Mouse (Mus musculus): Measurements from ENCODE around the gene H2-Ob. TPM values are rescaled to one million over a fixed set of nuclear protein-coding genes. Genes with fewer than 3 reads are reported as not detected.

H2-Ob gene
- total and polyA plus RNA-seq, 2 experiments from 2014 or later, result 0.13 to 0.42 TPM

- WGBS, result 83% methylated on average over 5 of the region's 5 CpGs
- Histone ChIP-seq H3K27me3 (ENCODE audit: insufficient read depth, low read length) (peaks cover 6% of the 10 kb centered on the region; the same call in 1 of the 2 replicates), H3K36me3 (ENCODE audit: insufficient read depth, low read length) (no peaks in the 10 kb centered on the region), H3K9ac (replicated peaks; ENCODE audit: low read length) (no peak overlapping the region), H3K27ac (no peak overlapping the region), H3K4me3 (ENCODE audit: low read length) (no peak overlapping the region), H3K9me3 (ENCODE audit: low read length) (no peaks in the 10 kb centered on the region), H3K4me2 (ENCODE audit: low read depth, low read length) (no peak overlapping the region), H3K4me1 (ENCODE audit: insufficient read depth, low read length) (no peaks in the 10 kb centered on the region)
- TF ChIP-seq CTCF (IDR thresholded peaks at IDR 0.05; ENCODE audit: low read depth), result no peak
- DNase-seq (ENCODE audit: low spot score) (no peak), ATAC-seq (no peak)
Measured at GRCm38 (mm10) chr17:34206731-34207130, 32.0 kb upstream of the H2-Ob start.

- 67% methylated on average over 3 of the region's 3 CpGs for WGBS
- H3K4me1 ChIP-seq (ENCODE audit: insufficient read depth, low read length), result no peaks in the 10 kb centered on the region
- H3K9ac ChIP-seq (replicated peaks; ENCODE audit: low read length), result no peak overlapping the region
- H3K4me2 ChIP-seq (ENCODE audit: low read depth, low read length), result no peak overlapping the region
- H3K4me3 ChIP-seq (ENCODE audit: low read length), result no peak overlapping the region
- H3K27ac ChIP-seq, result no peak overlapping the region
- no peaks in the 10 kb centered on the region for H3K36me3 ChIP-seq (ENCODE audit: insufficient read depth, low read length)
- ATAC-seq (no peak), DNase-seq (ENCODE audit: low spot score) (no peak)
- H3K27me3 ChIP-seq (ENCODE audit: insufficient read depth, low read length), result peaks cover 6% of the 10 kb centered on the region; the same call in 1 of the 2 replicates
- no peak for TF ChIP-seq CTCF (IDR thresholded peaks at IDR 0.05; ENCODE audit: low read depth)
- H3K9me3 ChIP-seq (ENCODE audit: low read length), result no peaks in the 10 kb centered on the region
Measured at GRCm38 (mm10) chr17:34207456-34207855, 31.2 kb upstream of the H2-Ob start.

- no peak overlapping the region for H3K4me3 ChIP-seq (ENCODE audit: low read length)
- H3K9me3 ChIP-seq (ENCODE audit: low read length), result no peaks in the 10 kb centered on the region
- DNase-seq (ENCODE audit: low spot score) (no peak), ATAC-seq (no peak)
- H3K36me3 ChIP-seq (ENCODE audit: insufficient read depth, low read length), result no peaks in the 10 kb centered on the region
- 96% methylated on average over 9 of the region's 9 CpGs for WGBS
- H3K4me1 ChIP-seq (ENCODE audit: insufficient read depth, low read length), result no peaks in the 10 kb centered on the region
- H3K4me2 ChIP-seq (ENCODE audit: low read depth, low read length), result no peak overlapping the region
- no peak overlapping the region for H3K9ac ChIP-seq (replicated peaks; ENCODE audit: low read length)
- H3K27ac ChIP-seq, result no peak overlapping the region
- peaks cover 10% of the 10 kb centered on the region; the same call in 1 of the 2 replicates for H3K27me3 ChIP-seq (ENCODE audit: insufficient read depth, low read length)
- no peak for TF ChIP-seq CTCF (IDR thresholded peaks at IDR 0.05; ENCODE audit: low read depth)
Measured at GRCm38 (mm10) chr17:34207866-34208265, 30.8 kb upstream of the H2-Ob start.

- Histone ChIP-seq H3K4me2 (ENCODE audit: low read depth, low read length) (no peak overlapping the region), H3K9ac (replicated peaks; ENCODE audit: low read length) (no peak overlapping the region), H3K36me3 (ENCODE audit: insufficient read depth, low read length) (no peaks in the 10 kb centered on the region), H3K27me3 (ENCODE audit: insufficient read depth, low read length) (peaks cover 10% of the 10 kb centered on the region; the same call in 1 of the 2 replicates), H3K4me1 (ENCODE audit: insufficient read depth, low read length) (no peaks in the 10 kb centered on the region), H3K27ac (no peak overlapping the region), H3K4me3 (ENCODE audit: low read length) (no peak overlapping the region), H3K9me3 (ENCODE audit: low read length) (no peaks in the 10 kb centered on the region)
- no peak for DNase-seq (ENCODE audit: low spot score)
- no peak for TF ChIP-seq CTCF (IDR thresholded peaks at IDR 0.05; ENCODE audit: low read depth)
- no peak for ATAC-seq
- WGBS, result 20% methylated on average over 10 of the region's 10 CpGs
Measured at GRCm38 (mm10) chr17:34208421-34208820, 30.3 kb upstream of the H2-Ob start.

- 47% methylated on average over 3 of the region's 3 CpGs for WGBS
- DNase-seq (ENCODE audit: low spot score) (no peak), ATAC-seq (no peak)
- H3K9me3 ChIP-seq (ENCODE audit: low read length), result no peaks in the 10 kb centered on the region
- no peaks in the 10 kb centered on the region for H3K4me1 ChIP-seq (ENCODE audit: insufficient read depth, low read length)
- no peak overlapping the region for H3K4me2 ChIP-seq (ENCODE audit: low read depth, low read length)
- no peak overlapping the region for H3K27ac ChIP-seq
- H3K9ac ChIP-seq (replicated peaks; ENCODE audit: low read length), result no peak overlapping the region
- H3K27me3 ChIP-seq (ENCODE audit: insufficient read depth, low read length), result peaks cover 15% of the 10 kb centered on the region
- no peak overlapping the region for H3K4me3 ChIP-seq (ENCODE audit: low read length)
- TF ChIP-seq CTCF (IDR thresholded peaks at IDR 0.05; ENCODE audit: low read depth), result peak; percentile 40
- no peaks in the 10 kb centered on the region for H3K36me3 ChIP-seq (ENCODE audit: insufficient read depth, low read length)
Measured at GRCm38 (mm10) chr17:34209680-34210079, 29.0 kb upstream of the H2-Ob start.

- Histone ChIP-seq H3K4me2 (ENCODE audit: low read depth, low read length) (no peak overlapping the region), H3K36me3 (ENCODE audit: insufficient read depth, low read length) (no peaks in the 10 kb centered on the region), H3K4me3 (ENCODE audit: low read length) (no peak overlapping the region), H3K27me3 (ENCODE audit: insufficient read depth, low read length) (peaks cover 10% of the 10 kb centered on the region), H3K4me1 (ENCODE audit: insufficient read depth, low read length) (no peaks in the 10 kb centered on the region), H3K9ac (replicated peaks; ENCODE audit: low read length) (no peak overlapping the region), H3K27ac (no peak overlapping the region), H3K9me3 (ENCODE audit: low read length) (no peaks in the 10 kb centered on the region)
- DNase-seq (ENCODE audit: low spot score), result no peak
- 65% methylated on average over 3 of the region's 3 CpGs for WGBS
- no peak for TF ChIP-seq CTCF (IDR thresholded peaks at IDR 0.05; ENCODE audit: low read depth)
- ATAC-seq, result no peak
Measured at GRCm38 (mm10) chr17:34210599-34210998, 28.1 kb upstream of the H2-Ob start.

GRCm38 (mm10) chr17:34211746-34212365 is 26.8 kb upstream of the H2-Ob start:
- no peak overlapping the region for H3K9ac ChIP-seq (replicated peaks; ENCODE audit: low read length)
- WGBS, result 20% methylated on average over 23 of the region's 23 CpGs
- H3K27me3 ChIP-seq (ENCODE audit: insufficient read depth, low read length), result peaks cover 9% of the 10 kb centered on the region
- DNase-seq (ENCODE audit: low spot score) (no peak), ATAC-seq (no peak)
- no peak overlapping the region for H3K27ac ChIP-seq
- H3K4me3 ChIP-seq (ENCODE audit: low read length), result no peak overlapping the region
- H3K9me3 ChIP-seq (ENCODE audit: low read length), result no peaks in the 10 kb centered on the region
- no peaks in the 10 kb centered on the region for H3K36me3 ChIP-seq (ENCODE audit: insufficient read depth, low read length)
- TF ChIP-seq CTCF (IDR thresholded peaks at IDR 0.05; ENCODE audit: low read depth), result no peak
- no peaks in the 10 kb centered on the region for H3K4me1 ChIP-seq (ENCODE audit: insufficient read depth, low read length)
- no peak overlapping the region for H3K4me2 ChIP-seq (ENCODE audit: low read depth, low read length)

Measured in hindbrain, postnatal 0 days (tissue).